Mouse (Mus musculus): Measurements from ENCODE around the gene Syt3.

Syt3 gene

DNA sequence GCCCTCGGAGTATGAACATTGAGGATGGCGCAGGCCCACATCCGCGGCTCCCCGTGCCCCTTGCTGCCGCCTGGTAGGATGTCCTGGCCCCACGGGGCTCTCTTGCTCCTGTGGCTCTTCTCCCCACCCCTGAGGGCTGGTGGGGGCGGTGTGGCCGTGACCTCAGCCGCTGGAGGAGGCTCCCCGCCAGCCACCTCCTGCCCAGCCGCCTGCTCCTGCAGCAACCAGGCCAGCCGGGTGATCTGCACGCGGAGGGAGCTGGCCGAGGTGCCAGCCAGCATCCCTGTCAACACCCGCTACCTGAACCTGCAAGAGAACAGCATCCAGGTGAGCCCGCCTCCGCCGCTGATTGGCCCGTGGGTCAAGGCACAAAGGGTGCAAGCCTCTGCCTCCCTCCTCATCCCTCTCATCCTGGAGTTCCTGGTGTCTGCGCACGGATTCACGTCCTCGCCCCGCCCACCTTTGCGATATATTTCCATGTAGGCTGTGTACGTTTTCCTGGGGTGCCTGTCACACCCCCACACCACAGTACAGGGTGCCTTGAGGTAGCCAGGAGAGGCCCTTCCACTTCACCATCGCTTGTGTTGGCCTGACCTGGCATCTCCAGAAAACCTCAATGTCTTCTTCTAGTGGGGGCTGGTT, 61.1 kb downstream of the Syt3 start:
- DNase-seq (ENCODE audit: low read depth, low spot score): no peak

GRCm38 (mm10) chr7:44445528-44445923, 61.6 kb downstream of the Syt3 start:
- DNase-seq (ENCODE audit: low read depth, low spot score): no peak

- no peak for DNase-seq (ENCODE audit: low read depth, low spot score)
These were observed 62.4 kb downstream of the Syt3 start for GRCm38 (mm10) chr7:44446070-44446855.
